Mouse (Mus musculus) embryonic facial prominence, embryonic 15.5 days (tissue): ENCODE measurements around the gene Fut11. TPM values are rescaled to one million over a fixed set of nuclear protein-coding genes. Genes with fewer than 3 reads are reported as not detected.

Source experiments
- ATAC-seq: fragments of 200-750 bp; cut with Nextera tagmentation; 2 replicates; pipeline ENCODE4 v1.8.0; 2017; ENCODE audit warnings: low read depth, moderate TSS enrichment; ENCODE audit not compliant: insufficient number of reproducible peaks, low FRiP score, low TSS enrichment
- H3K27ac ChIP-seq: fragments of 300-500 bp; sonication (generic); replicated peaks from 2 replicates; pipeline ENCODE4 v1.5.1; 2015; ENCODE audit warnings: mild to moderate bottlenecking, inconsistent platforms
- H3K27me3 ChIP-seq: fragments of 300-500 bp; sonication (generic); 2 replicates; pipeline ENCODE4 v1.6.1; 2015; ENCODE audit warnings: inconsistent platforms
- H3K36me3 ChIP-seq: fragments of 300-500 bp; sonication (generic); 2 replicates; pipeline ENCODE4 v1.6.1; 2015; ENCODE audit warnings: mild to moderate bottlenecking, inconsistent platforms
- H3K4me1 ChIP-seq: fragments of 300-500 bp; sonication (generic); 2 replicates; pipeline ENCODE4 v1.6.1; 2015; ENCODE audit warnings: inconsistent platforms
- H3K4me2 ChIP-seq: fragments of 300-500 bp; sonication (generic); replicated peaks from 2 replicates; pipeline ENCODE4 v1.6.1; 2015; ENCODE audit warnings: mild to moderate bottlenecking, inconsistent platforms
- H3K4me3 ChIP-seq: fragments of 300-500 bp; sonication (generic); replicated peaks from 2 replicates; pipeline ENCODE4 v1.5.1; 2015; ENCODE audit warnings: mild to moderate bottlenecking, inconsistent platforms
- H3K9ac ChIP-seq: fragments of 300-500 bp; sonication (generic); 2 replicates; pipeline ENCODE4 v1.6.1; 2015; ENCODE audit warnings: inconsistent platforms
- H3K9me3 ChIP-seq: fragments of 300-500 bp; sonication (generic); replicated peaks from 2 replicates; pipeline ENCODE4 v1.6.1; 2016; ENCODE audit warnings: inconsistent platforms
- WGBS: fragments of 180-500 bp; shearing (Covaris S2); methylation state at CpG from one replicate; pipeline ENCODE4 v1.1.7; 2015; 5-methylcytosine and 5-hydroxymethylcytosine counted together
- polyA plus RNA-seq: library from polyadenylated mRNA; unstranded; fragments of >200 nt; fragmentation: Nextera tagmentation; extraction: Ambion mirVana; gene quantifications from 2 replicates; pipeline ENCODE4 v1.2.1, GENCODE M21; 2015

The Fut11 gene
- polyA plus RNA-seq: 32.3 and 34.2 TPM in 2 replicates

DNA sequence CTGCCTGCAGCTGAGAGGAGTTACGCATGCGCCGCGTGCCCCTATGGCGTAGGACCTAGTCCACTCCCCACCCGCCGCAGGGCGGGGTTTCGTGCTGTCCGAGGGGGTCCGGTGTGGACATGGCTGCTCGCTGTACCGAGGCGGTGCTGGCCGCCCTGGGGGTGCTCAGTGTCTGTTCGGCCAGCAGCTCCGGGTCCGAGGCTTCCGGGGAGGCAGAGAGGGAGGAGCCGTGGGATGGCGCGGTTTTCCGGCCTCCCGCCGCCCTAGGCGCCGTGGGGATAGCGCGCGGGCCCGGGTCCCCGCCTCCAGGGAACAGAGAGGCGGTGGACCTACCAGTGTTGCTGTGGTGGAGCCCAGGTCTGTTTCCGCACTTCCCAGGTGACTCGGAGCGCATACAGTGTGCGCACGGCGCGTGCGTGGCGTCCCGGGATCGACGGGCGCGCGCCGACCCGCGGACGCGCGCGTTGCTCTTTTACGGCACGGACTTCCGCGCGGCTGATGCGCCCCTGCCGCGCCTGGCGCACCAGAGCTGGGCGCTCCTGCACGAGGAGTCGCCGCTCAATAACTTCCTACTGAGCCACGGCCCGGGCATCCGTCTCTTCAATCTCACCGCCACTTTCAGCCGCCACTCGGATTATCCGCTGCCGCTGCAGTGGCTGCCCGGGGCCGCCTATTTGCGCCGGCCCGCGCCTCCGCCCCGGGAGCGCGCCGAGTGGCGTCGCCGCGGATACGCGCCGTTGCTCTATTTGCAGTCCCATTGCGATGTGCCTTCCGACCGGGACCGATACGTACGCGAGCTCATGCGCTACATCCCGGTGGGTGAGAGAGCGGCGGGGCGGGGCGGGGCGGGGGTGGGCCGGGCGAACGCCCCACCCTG lies at the start of gene Fut11:
Gene Fut11, plus strand, starts transcription at position 85 of the 877 bp plus-strand sequence.
- under 1% methylated on average over 111 of the region's 111 CpGs for WGBS
- peak; percentile 93 for ATAC-seq
- peaks cover 42% of the 10 kb centered on the region for H3K36me3 ChIP-seq

DNA sequence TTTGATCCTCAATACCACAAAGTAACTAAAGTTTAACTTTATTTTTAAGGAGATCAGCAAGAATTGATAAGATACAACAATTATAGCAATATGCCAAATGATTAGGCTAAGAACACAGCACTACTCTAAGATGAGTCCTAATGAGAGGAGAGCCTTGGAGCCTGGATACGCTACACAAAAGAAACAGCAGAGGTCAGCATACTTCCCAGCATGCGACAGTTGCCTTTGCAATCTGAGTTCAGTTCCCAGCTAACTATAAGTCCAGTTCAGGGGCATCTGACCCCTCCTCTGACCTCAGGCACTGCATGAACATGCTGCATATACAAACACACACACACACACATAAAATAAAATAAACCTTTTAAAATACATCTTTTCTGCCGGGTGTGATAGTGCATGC lies 49.2 kb upstream of the Fut11 start:
- Histone ChIP-seq H3K36me3 (no peaks in the 10 kb centered on the region), H3K9me3 (no peaks in the 10 kb centered on the region), H3K27ac (no peak overlapping the region), H3K27me3 (no peaks in the 10 kb centered on the region), H3K4me1 (peaks cover 3% of the 10 kb centered on the region; the same call in 1 of the 2 replicates), H3K4me3 (no peak overlapping the region), H3K4me2 (no peak overlapping the region), H3K9ac (no peak overlapping the region)
- WGBS: 34% methylated on average over 3 of the region's 3 CpGs
- no peak for ATAC-seq

More for the DNA sequence above, at the start of gene Fut11:
- no peaks in the 10 kb centered on the region for H3K27me3 ChIP-seq
- H3K9ac ChIP-seq: peak within 1 kb of the TSS; percentile 89
- H3K9me3 ChIP-seq: no peaks in the 10 kb centered on the region
- H3K4me2 ChIP-seq: peak within 1 kb of the TSS; percentile 72
- H3K4me3 ChIP-seq: peak within 1 kb of the TSS; percentile 94
- H3K27ac ChIP-seq: peak within 1 kb of the TSS; percentile 99
- peaks cover 48% of the 10 kb centered on the region for H3K4me1 ChIP-seq

DNA sequence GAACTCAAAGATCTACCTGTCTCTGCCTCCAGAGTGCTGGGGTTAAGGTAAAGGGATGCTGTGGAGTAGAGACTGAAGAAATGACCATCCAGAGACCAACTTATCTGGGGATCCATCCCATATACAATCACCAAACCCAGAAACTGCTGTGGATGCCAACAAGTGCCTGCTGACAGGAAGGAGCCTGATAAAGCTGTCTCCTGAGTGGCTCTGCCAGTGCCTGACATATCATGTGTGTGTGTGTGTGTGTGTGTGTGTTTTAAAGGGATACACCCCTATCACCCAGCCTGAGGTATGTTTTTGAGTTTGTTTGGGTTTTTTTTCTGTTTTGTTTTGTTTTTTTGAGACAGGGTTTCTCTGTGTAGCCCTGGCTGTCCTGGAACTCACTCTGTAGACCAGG lies 48.4 kb upstream of the Fut11 start:
- H3K36me3 ChIP-seq: no peaks in the 10 kb centered on the region
- H3K9ac ChIP-seq: no peak overlapping the region
- no peak overlapping the region for H3K4me3 ChIP-seq
- ATAC-seq: no peak
- no peak overlapping the region for H3K27ac ChIP-seq
- H3K9me3 ChIP-seq: no peaks in the 10 kb centered on the region
- no peak overlapping the region for H3K4me2 ChIP-seq
- H3K4me1 ChIP-seq: peaks cover 3% of the 10 kb centered on the region; the same call in 1 of the 2 replicates
- H3K27me3 ChIP-seq: no peaks in the 10 kb centered on the region

DNA sequence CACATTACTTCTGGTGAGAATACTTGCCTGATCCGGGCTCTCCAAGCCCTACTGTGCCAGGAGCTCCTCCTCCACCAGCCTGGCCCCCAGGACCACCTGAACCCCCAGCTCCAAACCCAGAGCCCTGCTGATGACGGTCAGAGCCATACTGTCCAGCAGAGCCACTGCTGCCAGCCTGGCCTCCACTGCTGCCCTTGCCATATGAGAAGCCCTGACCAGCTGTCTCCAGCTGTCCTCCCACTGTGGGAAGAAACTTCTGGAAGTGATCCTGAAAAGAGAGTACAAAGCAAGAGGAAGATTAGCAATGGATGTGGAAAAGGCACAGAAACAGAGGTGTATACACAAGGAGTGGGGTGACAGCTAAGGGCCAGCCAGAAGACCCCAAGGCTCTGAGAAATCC lies 43.8 kb upstream of the Fut11 start:
- Histone ChIP-seq H3K9me3 (no peaks in the 10 kb centered on the region), H3K9ac (no peak overlapping the region), H3K27ac (no peak overlapping the region), H3K4me2 (no peak overlapping the region), H3K36me3 (no peaks in the 10 kb centered on the region), H3K27me3 (no peaks in the 10 kb centered on the region), H3K4me3 (no peak overlapping the region), H3K4me1 (no peaks in the 10 kb centered on the region)
- ATAC-seq: no peak
- 74% methylated on average over 2 of the region's 2 CpGs for WGBS

DNA sequence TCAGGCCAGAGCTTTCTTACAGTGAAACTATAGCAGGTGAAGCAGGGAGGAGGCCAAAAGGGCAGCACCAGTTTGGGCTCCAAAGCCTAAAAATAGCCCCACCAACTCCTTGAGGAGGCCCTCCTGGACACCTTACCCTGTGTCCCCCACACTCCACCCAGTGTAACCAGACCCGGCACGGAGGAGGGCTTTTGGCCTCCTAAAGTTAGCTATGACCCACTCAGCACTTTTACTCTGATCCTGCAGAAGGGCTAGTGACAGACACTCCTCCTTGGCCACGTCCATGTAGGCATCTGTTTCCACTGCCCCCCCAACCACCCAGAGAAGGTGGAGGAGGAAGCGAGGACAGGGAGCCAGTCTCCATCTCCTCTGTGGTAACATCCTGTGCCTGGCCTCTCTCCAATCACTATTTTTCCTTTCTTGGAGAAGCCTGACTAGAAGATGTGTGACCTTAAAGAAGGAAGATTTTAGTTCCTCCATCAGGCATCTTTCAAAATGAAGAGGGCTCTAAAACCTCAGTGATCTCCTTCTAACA lies 43.0 kb upstream of the Fut11 start:
- H3K27ac ChIP-seq: no peak overlapping the region
- no peak overlapping the region for H3K9ac ChIP-seq
- 0 out of 2 replicates have a peak, but pooled peaks cover 3% of the 10 kb centered on the region for H3K4me1 ChIP-seq
- no peaks in the 10 kb centered on the region for H3K27me3 ChIP-seq
- no peaks in the 10 kb centered on the region for H3K9me3 ChIP-seq
- H3K4me3 ChIP-seq: no peak overlapping the region
- ATAC-seq: no peak
- H3K4me2 ChIP-seq: no peak overlapping the region
- H3K36me3 ChIP-seq: no peaks in the 10 kb centered on the region
- 60% methylated on average over 4 of the region's 4 CpGs for WGBS

DNA sequence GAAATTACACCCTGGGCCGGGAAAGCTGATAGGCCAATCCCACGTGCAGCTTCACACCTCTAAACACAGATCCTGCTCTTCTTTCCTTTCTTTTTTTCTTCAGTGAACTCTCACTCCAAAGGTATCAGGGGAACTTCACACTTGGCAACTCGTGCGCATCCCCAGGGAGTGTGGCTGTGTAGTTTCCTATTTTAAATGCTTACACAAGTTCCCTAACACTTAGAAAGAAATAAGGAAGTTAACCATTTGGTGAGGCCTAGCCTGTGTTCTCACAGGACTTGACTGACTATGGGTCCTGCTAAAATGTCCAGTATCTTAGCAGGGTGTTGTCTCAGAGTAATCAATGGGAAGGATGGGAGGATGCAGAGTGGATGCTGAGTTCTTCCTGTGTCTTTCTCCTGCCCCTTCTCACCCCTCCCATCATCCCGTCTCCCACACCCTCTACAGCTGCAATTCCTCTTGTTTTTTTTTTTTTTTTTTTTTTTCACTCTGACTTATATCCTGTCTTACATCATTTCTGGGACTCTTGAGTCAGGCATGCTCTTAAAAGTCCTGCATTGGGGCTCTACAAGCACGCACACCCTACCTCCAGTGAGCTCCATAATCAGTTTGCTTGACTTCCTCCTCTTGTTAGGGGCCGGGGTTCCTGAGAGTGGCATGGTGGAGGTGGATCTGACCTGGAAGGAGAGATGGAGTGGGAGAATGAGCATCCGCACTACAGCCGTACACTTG lies 39.9 kb upstream of the Fut11 start:
- no peaks in the 10 kb centered on the region for H3K9me3 ChIP-seq
- H3K4me1 ChIP-seq: 0 out of 2 replicates have a peak, but pooled peaks cover 4% of the 10 kb centered on the region

DNA sequence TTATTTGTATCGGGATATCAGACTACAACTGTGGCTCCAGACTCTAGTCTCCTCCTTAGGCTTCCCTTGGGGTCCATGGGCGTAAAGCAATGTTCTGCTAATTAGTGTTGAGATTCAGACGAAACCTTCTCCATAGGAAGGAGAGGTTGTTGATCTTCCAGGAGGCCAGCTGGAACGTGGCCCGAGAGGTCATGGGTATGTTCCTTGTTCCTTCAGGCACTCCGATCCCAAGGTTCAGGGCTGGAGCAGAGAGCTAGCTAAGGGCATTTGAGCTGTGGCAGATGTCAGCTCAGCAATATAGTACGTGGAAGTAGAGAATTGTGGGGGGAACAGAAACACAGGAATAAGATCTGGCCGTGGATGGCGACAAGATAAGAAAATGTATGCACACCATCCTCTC lies 39.0 kb upstream of the Fut11 start:
- no peak overlapping the region for H3K27ac ChIP-seq
- H3K9ac ChIP-seq: no peak overlapping the region
- H3K9me3 ChIP-seq: no peaks in the 10 kb centered on the region
- 55% methylated on average over 9 of the region's 9 CpGs for WGBS
- H3K4me2 ChIP-seq: no peak overlapping the region
- H3K36me3 ChIP-seq: no peaks in the 10 kb centered on the region
- no peak overlapping the region for H3K4me3 ChIP-seq
- H3K4me1 ChIP-seq: peaks cover 10% of the 10 kb centered on the region
- ATAC-seq: no peak
- H3K27me3 ChIP-seq: no peaks in the 10 kb centered on the region

More for the DNA sequence above, 39.9 kb upstream of the Fut11 start:
- H3K4me2 ChIP-seq: no peak overlapping the region
- ATAC-seq: no peak
- H3K36me3 ChIP-seq: no peaks in the 10 kb centered on the region
- no peak overlapping the region for H3K9ac ChIP-seq
- no peaks in the 10 kb centered on the region for H3K27me3 ChIP-seq
- 71% methylated on average over 9 of the region's 9 CpGs for WGBS
- H3K27ac ChIP-seq: no peak overlapping the region
- no peak overlapping the region for H3K4me3 ChIP-seq

DNA sequence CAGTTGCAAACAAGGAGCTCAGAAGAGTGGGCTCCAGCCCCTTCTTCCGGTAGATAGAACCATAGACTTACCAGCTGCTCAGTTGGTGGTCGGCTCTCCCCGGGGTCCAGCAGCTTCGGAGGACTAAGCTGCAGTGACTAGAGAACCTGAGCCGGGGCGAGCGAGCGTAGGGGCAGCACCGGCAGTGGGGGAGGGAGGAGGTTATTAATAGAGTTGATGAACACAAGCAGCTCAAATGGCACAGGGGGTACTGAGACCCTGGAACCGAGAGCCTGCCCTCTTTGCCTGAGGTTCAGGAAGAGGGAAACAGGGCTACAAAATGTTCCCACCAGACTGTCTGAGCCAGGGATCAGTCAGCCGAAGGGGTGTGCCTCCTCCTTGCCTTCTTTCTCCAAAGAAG lies 38.4 kb upstream of the Fut11 start, which contains the start of gene Myoz1:
Gene Myoz1, minus strand, starts transcription at position 180 of the 400 bp plus-strand sequence.
- WGBS: 32% methylated on average over 11 of the region's 11 CpGs
- Histone ChIP-seq H3K4me2 (no peak within 1 kb of the TSS), H3K4me3 (no peak within 1 kb of the TSS), H3K27me3 (no peaks in the 10 kb centered on the region), H3K9me3 (no peaks in the 10 kb centered on the region), H3K4me1 (peaks cover 11% of the 10 kb centered on the region), H3K27ac (no peak within 1 kb of the TSS), H3K9ac (no peak within 1 kb of the TSS), H3K36me3 (no peaks in the 10 kb centered on the region)
- ATAC-seq: no peak

DNA sequence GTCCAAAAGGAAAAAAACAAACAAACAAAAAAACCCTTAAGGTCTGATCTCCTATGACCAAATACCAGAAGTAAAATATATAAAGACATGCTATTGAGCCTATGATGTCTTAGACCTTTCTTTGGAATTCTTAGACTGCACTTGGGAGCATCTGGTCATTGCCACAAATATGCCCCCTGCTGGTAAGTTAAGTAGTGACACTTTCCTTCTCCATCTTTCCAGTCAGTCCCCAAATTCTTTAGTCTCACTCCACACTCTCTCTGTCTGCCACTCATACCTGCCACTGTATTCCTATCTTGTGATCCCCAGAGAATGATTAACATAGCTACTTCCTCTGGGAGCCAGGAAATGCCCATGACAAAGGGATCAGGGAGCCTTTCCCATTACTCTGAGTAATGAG lies 36.4 kb upstream of the Fut11 start:
- no peak for ATAC-seq
- no peak overlapping the region for H3K9ac ChIP-seq
- H3K4me2 ChIP-seq: no peak overlapping the region
- H3K27me3 ChIP-seq: 0 out of 2 replicates have a peak, but pooled peaks cover 4% of the 10 kb centered on the region
- no peaks in the 10 kb centered on the region for H3K9me3 ChIP-seq
- H3K27ac ChIP-seq: no peak overlapping the region
- peaks cover 21% of the 10 kb centered on the region for H3K4me1 ChIP-seq
- H3K4me3 ChIP-seq: no peak overlapping the region
- H3K36me3 ChIP-seq: no peaks in the 10 kb centered on the region

DNA sequence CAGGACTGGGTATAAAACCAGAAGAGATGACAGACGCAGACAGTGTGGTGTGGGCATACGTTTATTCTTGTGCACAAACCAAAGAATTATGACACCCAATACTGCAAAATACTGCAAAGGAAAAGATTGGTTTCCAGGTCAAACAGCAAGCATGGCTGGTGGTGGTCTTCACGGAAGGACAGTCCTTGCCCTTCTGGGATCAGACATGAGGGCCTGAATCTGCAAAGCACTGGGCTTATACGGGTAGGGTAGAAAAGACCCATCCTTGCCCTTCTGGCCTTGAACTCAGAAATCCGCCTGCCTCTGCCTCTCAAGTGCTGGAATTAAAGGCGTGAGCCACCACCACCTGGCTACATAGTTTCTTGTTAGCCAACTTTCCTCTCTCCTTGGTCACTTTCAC lies 35.9 kb upstream of the Fut11 start:
- WGBS: 83% methylated on average over 6 of the region's 6 CpGs
- no peak overlapping the region for H3K9ac ChIP-seq
- 0 out of 2 replicates have a peak, but pooled peaks cover 4% of the 10 kb centered on the region for H3K27me3 ChIP-seq
- no peak overlapping the region for H3K27ac ChIP-seq
- no peaks in the 10 kb centered on the region for H3K36me3 ChIP-seq
- no peak for ATAC-seq
- H3K9me3 ChIP-seq: no peaks in the 10 kb centered on the region
- no peak overlapping the region for H3K4me2 ChIP-seq
- peaks cover 21% of the 10 kb centered on the region for H3K4me1 ChIP-seq
- H3K4me3 ChIP-seq: no peak overlapping the region

DNA sequence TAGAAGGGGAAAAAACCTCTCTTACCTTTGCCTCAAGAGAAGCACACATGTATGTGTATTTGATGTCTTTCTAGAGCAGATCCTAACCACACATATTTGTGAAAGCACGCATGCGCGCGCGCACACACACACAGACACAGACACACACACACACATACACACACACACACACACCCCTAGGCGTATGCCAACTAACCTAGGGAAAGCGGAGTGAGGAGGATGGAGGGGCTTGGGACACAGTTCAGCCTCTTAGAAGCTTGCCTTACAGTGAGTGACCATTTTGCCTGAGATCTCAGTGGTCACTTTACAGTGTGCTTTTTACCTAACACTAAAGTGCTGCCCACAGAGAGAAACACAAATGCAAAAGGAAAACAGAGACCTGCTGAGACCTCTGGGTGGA lies 35.1 kb upstream of the Fut11 start:
- no peak for ATAC-seq
- Histone ChIP-seq H3K4me3 (no peak overlapping the region), H3K9ac (no peak overlapping the region), H3K36me3 (no peaks in the 10 kb centered on the region), H3K27ac (no peak overlapping the region), H3K9me3 (no peaks in the 10 kb centered on the region), H3K4me2 (no peak overlapping the region), H3K4me1 (peaks cover 21% of the 10 kb centered on the region), H3K27me3 (0 out of 2 replicates have a peak, but pooled peaks cover 4% of the 10 kb centered on the region)
- 99% methylated on average over 7 of the region's 7 CpGs for WGBS
